Mouse (Mus musculus) liver, embryonic 14.5 days (tissue): ENCODE measurements around the gene Scarb1. TPM values are rescaled to one million over a fixed set of nuclear protein-coding genes. Genes with fewer than 3 reads are reported as not detected.

Source experiments
- ATAC-seq: fragments of 200-750 bp; cut with Nextera tagmentation; 2 replicates; pipeline ENCODE4 v1.8.0; 2017; ENCODE audit warnings: moderate number of reproducible peaks, mild to moderate bottlenecking, moderate library complexity; ENCODE audit not compliant: insufficient read depth
- DNase-seq, 3 experiments: peaks; one replicate each; pipeline ENCODE4 v3.0.0-alpha.2; 2012 to 2013; ENCODE audit warnings: low read depth in 3 of 3, low spot score in 3 of 3
- H3K27ac ChIP-seq: fragments of 300-500 bp; sonication (generic); 2 replicates; pipeline ENCODE4 v1.5.1; 2014; ENCODE audit warnings: moderate library complexity, mild to moderate bottlenecking, control low read depth, inconsistent platforms
- H3K27me3 ChIP-seq: fragments of 300-500 bp; sonication (generic); 2 replicates; pipeline ENCODE4 v1.6.1; 2014; ENCODE audit warnings: mild to moderate bottlenecking, low read length, moderate library complexity; ENCODE audit not compliant: control insufficient read depth, insufficient read depth
- H3K36me3 ChIP-seq: fragments of 300-500 bp; sonication (generic); replicated peaks from 2 replicates; pipeline ENCODE4 v1.6.1; 2014; ENCODE audit warnings: low read depth; ENCODE audit not compliant: control insufficient read depth, insufficient read depth
- H3K4me1 ChIP-seq, 2 experiments: fragments of 200-500 bp in 1 of 2; fragments of 300-500 bp in 1 of 2; sonication (generic) in 1 of 2; replicated peaks; 2 replicates each; pipeline ENCODE4 v1.6.1; 2012 to 2014; ENCODE audit warnings: antibody characterized with exemption in 1 of 2, inconsistent platforms in 1 of 2, low read length in 1 of 2; ENCODE audit not compliant: control insufficient read depth in 2 of 2, insufficient read depth in 2 of 2
- H3K4me2 ChIP-seq: fragments of 300-500 bp; sonication (generic); 2 replicates; pipeline ENCODE4 v1.6.1; 2014; ENCODE audit warnings: low read depth, mild to moderate bottlenecking, control low read depth, moderate library complexity
- H3K4me3 ChIP-seq, 2 experiments: fragments of 200-500 bp in 1 of 2; fragments of 300-500 bp in 1 of 2; sonication (generic) in 1 of 2; 2 replicates each; pipeline ENCODE4 v1.5.1; 2012 to 2014; ENCODE audit warnings: low read depth in 2 of 2, low read length in 2 of 2, mild to moderate bottlenecking in 2 of 2, control low read depth in 1 of 2, inconsistent platforms in 1 of 2, moderate library complexity in 1 of 2; ENCODE audit not compliant: insufficient read depth in 1 of 2
- H3K9ac ChIP-seq: fragments of 300-500 bp; sonication (generic); replicated peaks from 2 replicates; pipeline ENCODE4 v1.6.1; 2014; ENCODE audit warnings: mild to moderate bottlenecking, control low read depth, moderate library complexity
- H3K9me3 ChIP-seq: fragments of 300-500 bp; sonication (generic); 2 replicates; pipeline ENCODE4 v1.6.1; 2016; ENCODE audit warnings: low read length, mixed read lengths; ENCODE audit not compliant: control insufficient read depth
- CTCF ChIP-seq: IDR thresholded peaks from 2 replicates; pipeline ENCODE4 v1.5.1; 2016; ENCODE audit warnings: antibody characterized with exemption, low read depth, control low read depth
- EP300 ChIP-seq: IDR thresholded peaks from 2 replicates; pipeline ENCODE4 v1.6.1; 2016; ENCODE audit warnings: antibody characterized with exemption, low read depth
- WGBS: fragments of 180-500 bp; shearing (Covaris S2); extraction: QIAGEN DNeasy Blood & Tissue Kit; methylation state at CpG from one replicate; pipeline ENCODE4 v1.1.7; 2014; ENCODE audit not compliant: insufficient replicate concordance; 5-methylcytosine and 5-hydroxymethylcytosine counted together
- polyA plus RNA-seq, 2 experiments: library from polyadenylated mRNA; depleted of rRNA in 1 of 2; stranded (reverse) in 1 of 2; unstranded in 1 of 2; fragments of >200 nt; fragmentation: Nextera tagmentation in 1 of 2; extraction: Ambion mirVana in 1 of 2; gene quantifications; 2 replicates each; pipeline versions ENCODE4 v1.2.1 to v1.2.3; 2012 to 2014

Gene Scarb1
- polyA plus RNA-seq, 2 experiments: 41.6 to 50.1 TPM

GRCm38 (mm10) chr5:125273666-125274109 lies 67.2 kb downstream of the Scarb1 start:
- Histone ChIP-seq H3K4me2 (peak overlapping the region; percentile 36), H3K4me3 (no peak overlapping the region), H3K27me3 (no peaks in the 10 kb centered on the region), H3K36me3 (0 out of 2 replicates have a peak, but pooled peaks cover 4% of the 10 kb centered on the region), H3K9ac (no peak overlapping the region), H3K9me3 (no peaks in the 10 kb centered on the region), H3K27ac (no peak overlapping the region), H3K4me1 (peaks cover 0 to 7% of the 10 kb centered on the region in 2 experiments; a peak in 2 of 4 replicates)
- WGBS: 3% methylated on average over 8 of the region's 8 CpGs
- DNase-seq: peak; percentile 49 to 66 (median 55)
- peak; percentile 72 for ATAC-seq
- TF ChIP-seq EP300 (no peak), CTCF (peak; percentile 79)

GRCm38 (mm10) chr5:125272231-125272988 lies 68.5 kb downstream of the Scarb1 start:
- H3K4me3 ChIP-seq: no peak overlapping the region
- H3K27ac ChIP-seq: no peak overlapping the region
- ATAC-seq (no peak), DNase-seq (no peak)
- H3K9ac ChIP-seq: no peak overlapping the region
- no peaks in the 10 kb centered on the region for H3K27me3 ChIP-seq
- 67% methylated on average over 10 of the region's 10 CpGs for WGBS
- H3K4me1 ChIP-seq: peaks cover 0 to 7% of the 10 kb centered on the region in 2 experiments; a peak in 2 of 4 replicates
- H3K36me3 ChIP-seq: 0 out of 2 replicates have a peak, but pooled peaks cover 2% of the 10 kb centered on the region
- H3K4me2 ChIP-seq: no peak overlapping the region
- TF ChIP-seq EP300 (no peak), CTCF (no peak)
- no peaks in the 10 kb centered on the region for H3K9me3 ChIP-seq

- H3K36me3 ChIP-seq: no peaks in the 10 kb centered on the region
- 7% methylated on average over 15 of the region's 15 CpGs for WGBS
- ATAC-seq (peak; percentile 47; the same call in 1 of the 2 replicates), DNase-seq (peak; percentile 65 to 69 (median 67))
- H3K9ac ChIP-seq: no peak overlapping the region
- H3K4me2 ChIP-seq: no peak overlapping the region
- no peak overlapping the region for H3K4me3 ChIP-seq
- H3K9me3 ChIP-seq: no peaks in the 10 kb centered on the region
- no peak for TF ChIP-seq EP300
- TF ChIP-seq CTCF: peak; percentile 98
- peaks cover 0 to 7% of the 10 kb centered on the region in 2 experiments; a peak in 2 of 4 replicates for H3K4me1 ChIP-seq
- no peak overlapping the region for H3K27ac ChIP-seq
- no peaks in the 10 kb centered on the region for H3K27me3 ChIP-seq
Measured at GRCm38 (mm10) chr5:125271531-125272203, 69.2 kb downstream of the Scarb1 start.

GRCm38 (mm10) chr5:125270587-125271130 lies 70.2 kb downstream of the Scarb1 start:
- ATAC-seq: no peak
- no peak overlapping the region for H3K4me3 ChIP-seq
- H3K4me1 ChIP-seq: peaks cover 0 to 7% of the 10 kb centered on the region in 2 experiments; a peak in 2 of 4 replicates
- H3K36me3 ChIP-seq: no peaks in the 10 kb centered on the region
- no peak overlapping the region for H3K9ac ChIP-seq
- H3K4me2 ChIP-seq: no peak overlapping the region
- no peaks in the 10 kb centered on the region for H3K9me3 ChIP-seq
- 15% methylated on average over 12 of the region's 12 CpGs for WGBS
- H3K27me3 ChIP-seq: no peaks in the 10 kb centered on the region
- no peak for TF ChIP-seq EP300
- peak; percentile 97 for TF ChIP-seq CTCF
- DNase-seq: peak; percentile 45 to 56 (median 54)
- no peak overlapping the region for H3K27ac ChIP-seq

GRCm38 (mm10) chr5:125269836-125270235 lies 71.1 kb downstream of the Scarb1 start:
- no peak overlapping the region for H3K4me2 ChIP-seq
- H3K4me1 ChIP-seq: peaks cover 0 to 7% of the 10 kb centered on the region in 2 experiments; a peak in 2 of 4 replicates
- ATAC-seq (no peak), DNase-seq (no peak)
- 64% methylated on average over 7 of the region's 7 CpGs for whole genome bisulfite sequencing
- TF ChIP-seq EP300: no peak
- peak; percentile 56 for TF ChIP-seq CTCF
- H3K9me3 ChIP-seq: no peaks in the 10 kb centered on the region
- H3K4me3 ChIP-seq: no peak overlapping the region
- no peaks in the 10 kb centered on the region for H3K36me3 ChIP-seq
- no peak overlapping the region for H3K9ac ChIP-seq
- H3K27ac ChIP-seq: no peak overlapping the region
- H3K27me3 ChIP-seq: no peaks in the 10 kb centered on the region
